Mouse (Mus musculus): Measurements from ENCODE around the gene Zfp784. TPM values are rescaled to one million over a fixed set of nuclear protein-coding genes. Genes with fewer than 3 reads are reported as not detected.

Gene Zfp784
- total and polyA plus RNA-seq, 3 experiments = 0.96 to 2.9 TPM; not detected in 1

DNA sequence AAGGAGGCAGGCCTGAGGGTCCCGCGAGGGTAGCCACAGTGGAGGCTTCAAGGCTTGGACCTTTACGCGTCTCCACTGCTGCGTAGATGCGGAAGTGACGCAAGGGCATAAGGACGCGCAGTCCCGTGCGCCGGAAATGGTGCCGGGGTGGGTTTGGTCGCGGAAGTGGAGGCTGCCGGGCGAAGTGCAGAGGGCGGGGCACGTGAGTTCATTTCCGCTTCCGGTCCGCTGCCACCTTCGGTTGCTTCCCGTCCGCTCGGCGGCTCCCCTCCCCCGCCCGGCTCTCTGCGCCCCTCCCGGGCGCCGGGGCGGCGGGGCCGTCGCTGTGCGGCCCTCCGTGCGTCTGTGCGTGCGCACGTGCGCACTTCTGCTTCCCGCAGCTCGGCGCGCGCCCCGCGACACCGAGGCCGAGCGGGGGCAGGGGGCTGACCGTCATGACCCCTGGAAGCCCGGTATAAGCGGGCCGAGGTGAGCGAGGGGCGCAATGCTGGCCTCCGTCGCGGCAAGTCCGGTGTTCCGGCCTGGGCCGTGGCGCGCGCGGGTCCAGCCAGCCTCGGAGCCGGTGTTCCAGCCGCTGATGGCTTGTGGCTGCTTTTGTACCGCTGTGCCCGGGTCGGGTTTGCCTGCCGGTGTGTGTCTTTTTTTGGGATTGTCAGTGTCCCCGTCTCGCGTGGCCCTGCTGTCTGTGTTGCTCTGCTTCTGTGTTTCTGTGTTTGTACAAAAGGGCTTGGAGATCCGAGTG, 41.9 kb upstream of the Zfp784 start, which contains the start of gene Epn1:
Gene Epn1 (plus strand): TSS at position 226 of the 742 bp plus-strand sequence.
- no peaks in the 10 kb centered on the region for H3K9me3 ChIP-seq (replicated peaks; ENCODE audit: insufficient read depth, low read length)
- H3K27ac ChIP-seq (ENCODE audit: control insufficient read depth, low read depth, low read length) = peak within 1 kb of the TSS; percentile 82
- peak; percentile 96 for DNase-seq (ENCODE audit: low read depth, low spot score)
- H3K9ac ChIP-seq (ENCODE audit: control insufficient read depth, low read depth, low read length, poor library complexity, severe bottlenecking) = peak within 1 kb of the TSS; percentile 91
- H3K36me3 ChIP-seq (ENCODE audit: control insufficient read depth in 1 of 2, insufficient read depth in 2 of 2, low read length in 2 of 2) = peaks cover 27 to 50% of the 10 kb centered on the region in 2 experiments
- peaks cover 15 to 40% of the 10 kb centered on the region in 2 experiments for H3K4me1 ChIP-seq (ENCODE audit: control insufficient read depth in 1 of 2, insufficient read depth in 2 of 2, low read length in 2 of 2)
- peaks cover 39% of the 10 kb centered on the region for H3K79me2 ChIP-seq (ENCODE audit: control insufficient read depth, insufficient read depth, low read length, poor library complexity)
- no peaks in the 10 kb centered on the region for H3K27me3 ChIP-seq (ENCODE audit: control insufficient read depth in 1 of 2, insufficient read depth in 2 of 2, low read length in 2 of 2)
- peak within 1 kb of the TSS; percentile 69 to 95 for H3K4me3 ChIP-seq (ENCODE audit: control insufficient read depth in 1 of 2, insufficient read depth in 1 of 2, low read depth in 2 of 2, low read length in 2 of 2)
- peak; percentile 99 for TF ChIP-seq ELF1 (IDR thresholded peaks at IDR 0.05; ENCODE audit: low read depth, low read length)
- TF ChIP-seq GABPA (IDR thresholded peaks at IDR 0.05; ENCODE audit: low read depth, low read length) = no peak
- no peak for TF ChIP-seq ZKSCAN1 (IDR thresholded peaks at IDR 0.05; ENCODE audit: low read depth, low read length)
- TF ChIP-seq JUND (IDR thresholded peaks at IDR 0.05; ENCODE audit: low read depth, low read length) = no peak
- no peak; the same call in 1 of the 2 replicates for TF ChIP-seq CHD2 (IDR thresholded peaks at IDR 0.05; ENCODE audit: low read length)
- TF ChIP-seq EP300 (IDR thresholded peaks at IDR 0.05; ENCODE audit: low read depth in 1 of 2, low read length in 2 of 2) = peak in 1 of 2 experiments; percentile 48; a peak in 2 of 4 replicates
- peak; percentile 50 for TF ChIP-seq TCF12 (IDR thresholded peaks at IDR 0.05; ENCODE audit: low read depth, low read length)
- TF ChIP-seq USF1 (IDR thresholded peaks at IDR 0.05; ENCODE audit: low read depth, low read length) = peak; percentile 79
- TF ChIP-seq ETS1 (IDR thresholded peaks at IDR 0.05; ENCODE audit: low read depth, low read length) = peak; percentile 60; the same call in 1 of the 2 replicates
- TF ChIP-seq TBP (IDR thresholded peaks at IDR 0.05; ENCODE audit: low read depth, low read length) = no peak
- peak; percentile 99 for TF ChIP-seq POLR2AphosphoS2 (IDR thresholded peaks at IDR 0.05; ENCODE audit: low read length)
- no peak for TF ChIP-seq MYC (IDR thresholded peaks at IDR 0.05; ENCODE audit: low read depth, low read length)
- TF ChIP-seq BHLHE40 (IDR thresholded peaks at IDR 0.05; ENCODE audit: borderline replicate concordance, low read depth, low read length) = peak; percentile 90
- 0 out of 6 replicates have a peak, but pooled peaks of 1 of the 3 experiments have one; percentile 0 for TF ChIP-seq CTCF (IDR thresholded peaks at IDR 0.05 in 2 of 3, conservative IDR thresholded peaks at IDR 0.05 in 1 of 3; ENCODE audit: control insufficient read depth in 1 of 3, insufficient read depth in 1 of 3, low read depth in 2 of 3, low read length in 3 of 3, poor library complexity in 1 of 3, severe bottlenecking in 1 of 3)
- peak; percentile 80 for TF ChIP-seq KAT2A (conservative IDR thresholded peaks at IDR 0.05; ENCODE audit: low read depth, low read length)
- peak; percentile 95 for TF ChIP-seq HCFC1 (IDR thresholded peaks at IDR 0.05; ENCODE audit: low read depth, low read length)
- TF ChIP-seq ZMIZ1 (IDR thresholded peaks at IDR 0.05; ENCODE audit: low read depth, low read length) = peak; percentile 77; the same call in 1 of the 2 replicates
- peak; percentile 52; the same call in 1 of the 2 replicates for TF ChIP-seq NRF1 (IDR thresholded peaks at IDR 0.05; ENCODE audit: insufficient read depth, low read depth, low read length, poor library complexity, severe bottlenecking)
- TF ChIP-seq MXI1 (IDR thresholded peaks at IDR 0.05; ENCODE audit: low read depth, low read length) = peak; percentile 80
- TF ChIP-seq SMC3 (IDR thresholded peaks at IDR 0.05; ENCODE audit: low read depth, low read length) = peak; percentile 15; the same call in 1 of the 2 replicates
- TF ChIP-seq MYB (IDR thresholded peaks at IDR 0.05; ENCODE audit: low read depth, low read length) = no peak
- TF ChIP-seq ZC3H11A (IDR thresholded peaks at IDR 0.05; ENCODE audit: low read depth, low read length) = no peak
- peak; percentile 90 for TF ChIP-seq SIN3A (IDR thresholded peaks at IDR 0.05; ENCODE audit: low read length)
- peak; percentile 75; the same call in 1 of the 2 replicates for TF ChIP-seq MAZ (IDR thresholded peaks at IDR 0.05; ENCODE audit: low read depth, low read length)
- TF ChIP-seq E2F4 (IDR thresholded peaks at IDR 0.05; ENCODE audit: borderline replicate concordance, low read depth, low read length) = no peak
- TF ChIP-seq RAD21 (IDR thresholded peaks at IDR 0.05; ENCODE audit: low read depth, low read length) = no peak
- TF ChIP-seq ZNF384 (IDR thresholded peaks at IDR 0.05; ENCODE audit: low read depth, low read length) = no peak
- TF ChIP-seq UBTF (IDR thresholded peaks at IDR 0.05; ENCODE audit: borderline replicate concordance, insufficient read depth, low read depth, low read length) = 0 out of 2 replicates have a peak, but pooled peaks have one; percentile 78
- TF ChIP-seq MAFK (IDR thresholded peaks at IDR 0.05; ENCODE audit: borderline replicate concordance, low read depth, low read length) = no peak
- TF ChIP-seq NELFE (IDR thresholded peaks at IDR 0.05; ENCODE audit: low read depth, low read length) = peak; percentile 60
- no peak for TF ChIP-seq USF2 (IDR thresholded peaks at IDR 0.05; ENCODE audit: borderline replicate concordance in 1 of 2, insufficient read depth in 1 of 2, low read depth in 1 of 2, low read length in 2 of 2)
- no peak for TF ChIP-seq CHD1 (IDR thresholded peaks at IDR 0.05; ENCODE audit: low read depth, low read length)
- no peak for TF ChIP-seq MEF2A (IDR thresholded peaks at IDR 0.05; ENCODE audit: extremely low read depth, insufficient replicate concordance, low read depth, low read length, poor library complexity, severe bottlenecking)
- peak; percentile 64 to 73 for TF ChIP-seq POLR2A (IDR thresholded peaks at IDR 0.05; ENCODE audit: control insufficient read depth in 1 of 2, insufficient read depth in 1 of 2, low read depth in 1 of 2, low read length in 2 of 2, poor library complexity in 1 of 2)
- TF ChIP-seq MAX (IDR thresholded peaks at IDR 0.05; ENCODE audit: low read length) = peak; percentile 83
